Mouse (Mus musculus) megakaryocyte, embryonic 14.5 days (primary cell): ENCODE measurements around the gene Notch2.

Experiments used
- FLI1 ChIP-seq: IDR thresholded peaks from 2 replicates; pipeline ENCODE4 v1.6.1; 2012; ENCODE audit warnings: low read length, inconsistent platforms, mixed read lengths
- GATA1 ChIP-seq: IDR thresholded peaks from 3 replicates; pipeline ENCODE4 v1.6.1; 2012; ENCODE audit warnings: mixed read lengths, low read length, inconsistent platforms, borderline replicate concordance

DNA sequence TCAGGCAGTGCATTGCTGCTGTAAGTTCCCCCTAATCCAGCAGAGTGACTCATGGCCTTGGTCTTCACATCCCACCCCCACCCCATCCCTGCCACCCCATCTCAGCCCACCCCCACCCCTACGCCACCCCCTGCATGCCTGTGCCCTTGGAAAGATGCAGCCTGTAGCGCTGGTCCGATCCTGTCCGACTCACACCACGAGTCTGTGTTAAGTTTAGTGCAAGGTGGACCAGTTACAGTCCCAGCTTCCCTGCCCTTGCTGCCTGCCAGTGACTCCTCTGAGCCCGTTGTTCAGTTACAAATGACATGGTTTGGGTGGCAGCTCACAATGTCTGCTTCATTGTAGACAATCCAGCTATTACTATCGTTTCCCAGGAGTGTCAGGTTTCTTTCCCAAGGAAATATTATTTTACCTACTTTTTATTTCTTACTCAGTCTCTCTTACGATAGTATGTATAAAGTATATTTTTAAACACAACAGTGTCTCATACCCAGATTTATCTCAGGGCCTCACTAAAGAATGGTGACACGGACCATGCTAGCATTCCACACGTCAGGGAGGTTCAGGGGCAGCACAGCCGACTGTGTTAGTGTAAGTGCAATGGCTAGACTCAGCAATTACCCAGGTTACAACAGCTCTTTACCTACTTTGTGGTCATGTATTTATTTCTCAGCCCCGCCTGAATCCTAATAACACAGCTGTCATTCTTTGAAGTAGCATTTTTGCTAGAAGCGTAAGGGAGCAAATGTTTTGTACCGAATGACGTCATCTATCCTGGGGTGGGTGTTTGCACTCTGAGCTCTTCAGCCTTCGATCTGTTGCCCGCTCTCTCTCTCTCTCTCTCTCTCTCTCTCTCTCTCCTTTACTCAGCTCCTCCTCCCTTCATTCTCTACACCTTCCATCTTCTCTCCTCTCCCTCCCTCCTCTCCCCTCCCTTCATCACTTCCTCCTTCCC lies 81.6 kb downstream of the Notch2 start:
- TF ChIP-seq GATA1 (no peak), FLI1 (no peak)
